Mouse (Mus musculus): ENCODE results near the gene Azgp1. TPM values are rescaled to one million over a fixed set of nuclear protein-coding genes. Genes with fewer than 3 reads are reported as not detected.

The Azgp1 gene
- 2,187 TPM for polyA plus RNA-seq (2014; fragmentation: Illumina TruSeq; extraction: RNeasy Lipid Tissue Mini Kit (QIAGEN cat#74804); ENCODE audit: low read depth, low replicate concordance)

DNA sequence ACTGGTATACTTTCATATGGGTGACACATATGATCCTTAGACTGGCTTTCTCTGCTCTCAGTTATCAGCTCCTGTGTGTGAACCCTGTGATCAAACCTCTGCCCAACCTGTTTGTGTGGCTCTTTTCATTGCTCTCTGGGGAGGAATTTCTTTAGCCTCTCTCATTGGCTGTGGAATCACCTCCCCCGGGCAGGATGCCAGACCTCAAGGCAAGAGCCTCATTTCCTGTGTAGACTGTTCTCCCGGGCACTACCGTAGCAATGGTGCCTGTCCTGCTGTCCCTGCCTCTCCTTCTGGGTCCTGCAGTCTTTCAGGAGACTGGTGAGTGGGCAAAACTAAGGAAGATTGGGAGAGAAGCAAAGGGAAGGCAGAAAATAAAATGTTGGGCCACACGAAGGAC is at the start of gene Azgp1:
Azgp1 (plus strand) TSS at position 221 of the 400 bp plus-strand sequence.

DNA sequence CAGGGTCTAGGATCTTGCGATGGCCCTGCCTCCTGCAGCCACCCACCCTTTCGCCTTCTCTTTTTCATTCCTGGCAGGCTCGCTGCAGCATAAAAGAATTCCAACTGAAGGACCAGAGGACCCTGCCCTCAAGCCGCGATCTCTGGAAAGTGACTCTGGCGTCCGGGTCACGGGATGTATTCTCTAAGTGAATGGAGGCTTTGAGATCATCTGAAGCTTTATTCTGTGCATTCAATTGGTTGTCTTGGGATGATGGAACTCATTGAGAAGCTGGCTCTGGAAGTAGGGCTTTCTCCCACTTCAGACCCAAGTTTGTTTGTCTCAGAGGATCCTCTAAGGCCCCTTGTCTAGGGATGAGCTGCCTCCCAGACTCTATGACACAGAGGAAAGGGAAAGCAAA is 18.4 kb upstream of the Azgp1 start, which contains the start of gene Gjc3:
Gjc3 (minus strand) TSS at position 154 of the 400 bp plus-strand sequence.

DNA sequence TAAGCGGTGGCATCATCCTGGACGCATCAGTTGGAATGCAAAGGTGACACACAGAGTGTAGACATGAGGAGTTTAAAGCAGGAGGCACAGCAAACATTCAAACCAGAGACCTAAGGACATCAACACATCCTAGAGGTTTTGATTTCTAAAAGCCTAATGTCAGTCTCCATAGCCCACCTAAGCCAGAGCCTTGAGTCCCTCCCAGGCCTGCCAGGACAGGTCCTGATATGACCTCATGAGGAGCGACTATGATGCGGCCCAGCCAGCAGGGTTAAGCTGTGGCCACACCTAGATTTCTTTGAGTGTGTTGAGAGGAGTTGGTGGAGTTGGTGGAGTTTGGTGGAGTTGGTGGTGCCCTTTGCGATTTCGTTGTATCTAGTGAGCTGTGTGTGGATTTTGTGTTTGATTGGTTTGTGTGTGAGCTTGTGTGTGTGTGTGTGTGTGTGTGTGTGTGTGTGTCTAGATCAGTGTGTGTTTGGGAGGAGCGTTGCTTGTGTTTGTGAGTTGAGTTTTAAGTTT is 39.7 kb downstream of the Azgp1 start, which contains the start of the genes Smok3a and Smok3b:
Smok3a (plus strand) TSS at position 301 of the 519 bp plus-strand sequence.
Smok3b (plus strand) TSS at position 469 of the 519 bp plus-strand sequence.

Other genes starting within 250 kb of the Azgp1 start
- gene Nyap1, start 239.9 kb upstream of the Azgp1 start, polyA plus RNA-seq (2014; fragmentation: Illumina TruSeq; extraction: RNeasy Lipid Tissue Mini Kit (QIAGEN cat#74804); ENCODE audit: low read depth, low replicate concordance): not detected
- gene Tsc22d4, start 235.8 kb upstream of the Azgp1 start, polyA plus RNA-seq (2014; fragmentation: Illumina TruSeq; extraction: RNeasy Lipid Tissue Mini Kit (QIAGEN cat#74804); ENCODE audit: low read depth, low replicate concordance): 0.79 TPM
- 2.5 TPM for gene Ppp1r35, start 202.7 kb upstream of the Azgp1 start, polyA plus RNA-seq (2014; fragmentation: Illumina TruSeq; extraction: RNeasy Lipid Tissue Mini Kit (QIAGEN cat#74804); ENCODE audit: low read depth, low replicate concordance)
- gene Mepce, start 193.9 kb upstream of the Azgp1 start, polyA plus RNA-seq (2014; fragmentation: Illumina TruSeq; extraction: RNeasy Lipid Tissue Mini Kit (QIAGEN cat#74804); ENCODE audit: low read depth, low replicate concordance): 4.4 TPM
- 8.9 TPM for gene Zcwpw1, start 193.7 kb upstream of the Azgp1 start, polyA plus RNA-seq (2014; fragmentation: Illumina TruSeq; extraction: RNeasy Lipid Tissue Mini Kit (QIAGEN cat#74804); ENCODE audit: low read depth, low replicate concordance)
- 3.2 TPM for gene Pilra, start 145.2 kb upstream of the Azgp1 start, polyA plus RNA-seq (2014; fragmentation: Illumina TruSeq; extraction: RNeasy Lipid Tissue Mini Kit (QIAGEN cat#74804); ENCODE audit: low read depth, low replicate concordance)
- gene Pilrb1, start 123.4 kb upstream of the Azgp1 start, polyA plus RNA-seq (2014; fragmentation: Illumina TruSeq; extraction: RNeasy Lipid Tissue Mini Kit (QIAGEN cat#74804); ENCODE audit: low read depth, low replicate concordance): 3.8 TPM
- 3.2 TPM for gene Pilrb2, start 109.7 kb upstream of the Azgp1 start, polyA plus RNA-seq (2014; fragmentation: Illumina TruSeq; extraction: RNeasy Lipid Tissue Mini Kit (QIAGEN cat#74804); ENCODE audit: low read depth, low replicate concordance)
- 371 TPM for gene Cyp3a13, start 59.9 kb upstream of the Azgp1 start, polyA plus RNA-seq (2014; fragmentation: Illumina TruSeq; extraction: RNeasy Lipid Tissue Mini Kit (QIAGEN cat#74804); ENCODE audit: low read depth, low replicate concordance)
- gene Gjc3, start 18.4 kb upstream of the Azgp1 start, polyA plus RNA-seq (2014; fragmentation: Illumina TruSeq; extraction: RNeasy Lipid Tissue Mini Kit (QIAGEN cat#74804); ENCODE audit: low read depth, low replicate concordance): 1.0 TPM
- not detected for gene Smok3a, start 39.7 kb downstream of the Azgp1 start, polyA plus RNA-seq (2014; fragmentation: Illumina TruSeq; extraction: RNeasy Lipid Tissue Mini Kit (QIAGEN cat#74804); ENCODE audit: low read depth, low replicate concordance)
- not detected for gene Smok3b, start 39.9 kb downstream of the Azgp1 start, polyA plus RNA-seq (2014; fragmentation: Illumina TruSeq; extraction: RNeasy Lipid Tissue Mini Kit (QIAGEN cat#74804); ENCODE audit: low read depth, low replicate concordance)
- not detected for gene Smok3c, start 71.7 kb downstream of the Azgp1 start, polyA plus RNA-seq (2014; fragmentation: Illumina TruSeq; extraction: RNeasy Lipid Tissue Mini Kit (QIAGEN cat#74804); ENCODE audit: low read depth, low replicate concordance)
- gene Zkscan1, start 103.6 kb downstream of the Azgp1 start, polyA plus RNA-seq (2014; fragmentation: Illumina TruSeq; extraction: RNeasy Lipid Tissue Mini Kit (QIAGEN cat#74804); ENCODE audit: low read depth, low replicate concordance): 22.7 TPM
- gene Zscan21, start 135.4 kb downstream of the Azgp1 start, polyA plus RNA-seq (2014; fragmentation: Illumina TruSeq; extraction: RNeasy Lipid Tissue Mini Kit (QIAGEN cat#74804); ENCODE audit: low read depth, low replicate concordance): 10.4 TPM
- gene Zfp113, start 174.2 kb downstream of the Azgp1 start, polyA plus RNA-seq (2014; fragmentation: Illumina TruSeq; extraction: RNeasy Lipid Tissue Mini Kit (QIAGEN cat#74804); ENCODE audit: low read depth, low replicate concordance): 6.7 TPM
- gene Cops6, start 179.6 kb downstream of the Azgp1 start, polyA plus RNA-seq (2014; fragmentation: Illumina TruSeq; extraction: RNeasy Lipid Tissue Mini Kit (QIAGEN cat#74804); ENCODE audit: low read depth, low replicate concordance): 67.4 TPM
- 2.3 TPM for gene Ap4m1, start 190.5 kb downstream of the Azgp1 start, polyA plus RNA-seq (2014; fragmentation: Illumina TruSeq; extraction: RNeasy Lipid Tissue Mini Kit (QIAGEN cat#74804); ENCODE audit: low read depth, low replicate concordance)
- gene Mcm7, start 190.9 kb downstream of the Azgp1 start, polyA plus RNA-seq (2014; fragmentation: Illumina TruSeq; extraction: RNeasy Lipid Tissue Mini Kit (QIAGEN cat#74804); ENCODE audit: low read depth, low replicate concordance): 6.4 TPM
- gene Taf6, start 205.9 kb downstream of the Azgp1 start, polyA plus RNA-seq (2014; fragmentation: Illumina TruSeq; extraction: RNeasy Lipid Tissue Mini Kit (QIAGEN cat#74804); ENCODE audit: low read depth, low replicate concordance): 4.8 TPM
- 4.6 TPM for gene Cnpy4, start 206.0 kb downstream of the Azgp1 start, polyA plus RNA-seq (2014; fragmentation: Illumina TruSeq; extraction: RNeasy Lipid Tissue Mini Kit (QIAGEN cat#74804); ENCODE audit: low read depth, low replicate concordance)
- 0.29 TPM for gene Mblac1, start 212.8 kb downstream of the Azgp1 start, polyA plus RNA-seq (2014; fragmentation: Illumina TruSeq; extraction: RNeasy Lipid Tissue Mini Kit (QIAGEN cat#74804); ENCODE audit: low read depth, low replicate concordance)
- not detected for gene Nxpe5, start 244.4 kb downstream of the Azgp1 start, polyA plus RNA-seq (2014; fragmentation: Illumina TruSeq; extraction: RNeasy Lipid Tissue Mini Kit (QIAGEN cat#74804); ENCODE audit: low read depth, low replicate concordance)